Mouse (Mus musculus): Measurements from ENCODE around the gene Tmem254a. TPM values are rescaled to one million over a fixed set of nuclear protein-coding genes. Genes with fewer than 3 reads are reported as not detected.

The Tmem254a gene
- polyA plus RNA-seq (2017; shearing (Covaris generic)), result 12.0 TPM

GRCm38 (mm10) chr14:25927562-25927881, at the start of gene Tmem254a:
Gene Tmem254a (minus strand): TSS chr14:25927672.

GRCm38 (mm10) chr14:25938004-25938403, 10.5 kb upstream of the Tmem254a start, which contains the start of gene Cphx1:
Gene Cphx1 (plus strand): TSS chr14:25938304.

GRCm38 (mm10) chr14:25903000-25903399, 24.5 kb downstream of the Tmem254a start, which contains the start of gene Plac9a:
Gene Plac9a (minus strand): TSS chr14:25903100.

Other genes starting within 250 kb of the Tmem254a start
- 13.1 TPM for gene Ppif, start 233.5 kb downstream of the Tmem254a start, polyA plus RNA-seq (2017; shearing (Covaris generic))
- 0.41 TPM for gene Zcchc24, start 158.6 kb downstream of the Tmem254a start, polyA plus RNA-seq (2017; shearing (Covaris generic))
- 70.4 TPM for gene Anxa11, start 85.5 kb downstream of the Tmem254a start, polyA plus RNA-seq (2017; shearing (Covaris generic))
- not detected for gene Plac9a, start 24.6 kb downstream of the Tmem254a start, polyA plus RNA-seq (2017; shearing (Covaris generic))
- gene Cphx1, start 10.6 kb upstream of the Tmem254a start, polyA plus RNA-seq (2017; shearing (Covaris generic)), result not detected
- not detected for gene Duxbl1, start 50.9 kb upstream of the Tmem254a start, polyA plus RNA-seq (2017; shearing (Covaris generic))
- not detected for gene Gm9780, start 115.0 kb upstream of the Tmem254a start, polyA plus RNA-seq (2017; shearing (Covaris generic))
- 164 TPM for gene Tmem254c, start 139.7 kb upstream of the Tmem254a start, polyA plus RNA-seq (2017; shearing (Covaris generic))
- gene Cphx2, start 153.8 kb upstream of the Tmem254a start, polyA plus RNA-seq (2017; shearing (Covaris generic)), result not detected
- not detected for gene Cphx3, start 154.6 kb upstream of the Tmem254a start, polyA plus RNA-seq (2017; shearing (Covaris generic))
- gene Duxbl2, start 190.7 kb upstream of the Tmem254a start, polyA plus RNA-seq (2017; shearing (Covaris generic)), result not detected